Mouse (Mus musculus) C2C12 (cell line): ENCODE results near the gene Acot8. TPM values are rescaled to one million over a fixed set of nuclear protein-coding genes. Genes with fewer than 3 reads are reported as not detected.

Source experiments
- H3K27me3 ChIP-seq: one replicate; pipeline ENCODE4 v1.6.1; 2011; ENCODE audit not compliant: control insufficient read depth, insufficient read depth, insufficient read length
- H3K36me3 ChIP-seq: one replicate; pipeline ENCODE4 v1.6.1; 2011; ENCODE audit not compliant: control insufficient read depth, insufficient read depth
- H3K4me3 ChIP-seq: one replicate; pipeline ENCODE4 v1.5.1; 2011; ENCODE audit warnings: mild to moderate bottlenecking, control low read depth; ENCODE audit not compliant: poor library complexity, insufficient read depth, severe bottlenecking
- H3K79me2 ChIP-seq: one replicate; pipeline ENCODE4 v1.6.1; 2011; ENCODE audit not compliant: control insufficient read depth, insufficient read depth
- H3K79me3 ChIP-seq: one replicate; pipeline ENCODE4 v1.6.1; 2011; ENCODE audit warnings: low read depth, control low read depth
- H3ac ChIP-seq: one replicate; pipeline ENCODE3; 2011; ENCODE audit warnings: low read depth; ENCODE audit not compliant: control insufficient read depth, insufficient read length
- CEBPB ChIP-seq: IDR thresholded peaks from one replicate; pipeline ENCODE4 v1.6.1; 2011; ENCODE audit warnings: low read depth, mild to moderate bottlenecking, control low read depth, moderate library complexity
- CTCF ChIP-seq: IDR thresholded peaks from one replicate; pipeline ENCODE4 v1.5.1; 2011; ENCODE audit not compliant: control insufficient read depth, insufficient read depth, insufficient read length
- FOSL1 ChIP-seq: IDR thresholded peaks from one replicate; pipeline ENCODE4 v1.8.0; 2011; ENCODE audit warnings: mild to moderate bottlenecking, low read length; ENCODE audit not compliant: poor library complexity, insufficient read depth, severe bottlenecking
- MAX ChIP-seq: IDR thresholded peaks from one replicate; pipeline ENCODE4 v1.6.1; 2011; ENCODE audit warnings: mild to moderate bottlenecking, control low read depth
- MYOD1 ChIP-seq: IDR thresholded peaks from one replicate; pipeline ENCODE4 v1.6.1; 2011; ENCODE audit warnings: low read depth; ENCODE audit not compliant: control insufficient read depth, insufficient read length
- MYOG ChIP-seq: IDR thresholded peaks from one replicate; pipeline ENCODE4 v1.6.1; 2011; ENCODE audit not compliant: control insufficient read depth, insufficient read length; ENCODE audit errors: extremely low read depth
- USF1 ChIP-seq: IDR thresholded peaks from one replicate; pipeline ENCODE4 v1.6.1; 2011; ENCODE audit warnings: low read depth, mild to moderate bottlenecking, control low read depth, moderate library complexity
- polyA plus RNA-seq: library from polyadenylated mRNA; unstranded; fragments of >200 nt; fragmentation: generic; extraction: Trizol; gene quantifications from one replicate; pipeline ENCODE4 v1.2.1, GENCODE M21; 2012; ENCODE audit warnings: missing spikeins

Gene Acot8
- polyA plus RNA-seq, 1 experiment, result 20.5 TPM

DNA sequence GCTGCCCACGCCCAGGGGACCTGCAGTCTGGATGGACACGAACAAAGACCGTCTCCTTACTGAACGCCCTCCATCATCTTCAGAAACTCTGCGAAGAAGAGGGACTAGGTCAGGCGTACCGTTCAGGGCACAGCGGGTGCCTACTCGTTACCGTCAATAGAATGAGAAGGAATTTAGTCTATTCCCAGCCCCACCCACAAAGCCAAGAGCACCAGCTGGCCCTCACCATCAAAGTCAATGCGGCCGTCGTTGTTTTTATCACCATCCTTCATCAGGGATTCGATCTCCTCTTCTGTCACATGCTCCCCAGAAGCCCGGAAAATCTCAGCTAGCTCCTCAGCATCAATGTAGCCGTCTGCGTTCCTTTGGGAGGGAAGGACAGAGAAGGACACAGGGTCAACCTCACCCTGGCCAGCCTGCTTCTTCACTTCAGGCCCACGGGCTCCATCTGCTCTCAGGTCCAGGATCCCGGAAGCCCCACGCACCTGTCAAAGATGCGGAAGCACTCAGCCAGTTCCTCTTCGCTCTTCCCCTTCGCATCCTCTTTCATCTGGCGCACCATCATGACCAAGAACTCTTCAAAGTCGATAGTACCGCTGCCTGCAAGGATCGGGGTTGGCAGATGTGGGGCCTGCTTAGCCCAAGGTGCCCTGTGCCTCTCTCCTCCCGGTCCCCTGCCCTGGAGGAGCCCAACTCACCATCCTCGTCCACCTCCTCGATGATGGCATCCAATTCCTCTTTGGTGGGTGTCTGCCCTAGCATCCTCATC lies 27.3 kb downstream of the Acot8 start:
- no peaks in the 10 kb centered on the region for H3K79me3 ChIP-seq
- H3K36me3 ChIP-seq, result peaks cover 10% of the 10 kb centered on the region
- H3ac ChIP-seq, result no peak overlapping the region
- peaks cover 4% of the 10 kb centered on the region for H3K79me2 ChIP-seq
- H3K27me3 ChIP-seq, result no peaks in the 10 kb centered on the region
- TF ChIP-seq USF1, result no peak
- no peak for TF ChIP-seq FOSL1
- TF ChIP-seq CEBPB, result no peak
- no peak for TF ChIP-seq MAX
- no peak for TF ChIP-seq CTCF
- no peak for TF ChIP-seq MYOG
- TF ChIP-seq MYOD1, result no peak
- no peak overlapping the region for H3K4me3 ChIP-seq

DNA sequence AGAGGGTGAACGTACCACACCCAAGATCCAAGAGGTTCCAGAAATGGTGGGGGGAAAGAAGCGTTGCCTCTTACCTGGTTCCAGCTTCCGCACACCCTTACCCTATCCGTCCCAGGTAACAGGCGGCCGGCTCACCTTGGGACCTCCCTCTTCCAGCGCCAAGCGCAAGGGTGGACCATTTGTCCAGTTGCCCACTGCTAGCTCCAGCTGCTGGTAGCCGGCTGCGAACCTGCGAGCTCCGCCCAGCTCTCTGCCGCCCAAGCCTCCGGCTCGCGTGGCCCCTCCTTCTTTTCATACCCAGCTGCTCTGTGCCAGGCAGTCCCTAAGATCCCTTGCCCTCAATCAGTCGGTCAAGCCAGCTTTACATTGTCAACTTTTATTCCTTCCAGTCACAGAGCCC lies 27.9 kb downstream of the Acot8 start:
- Histone ChIP-seq H3K27me3 (no peaks in the 10 kb centered on the region), H3K4me3 (no peak overlapping the region), H3K79me2 (peaks cover 10% of the 10 kb centered on the region), H3ac (no peak overlapping the region), H3K36me3 (peaks cover 16% of the 10 kb centered on the region), H3K79me3 (peaks cover under 1% of the 10 kb centered on the region)
- TF ChIP-seq CTCF, result no peak
- no peak for TF ChIP-seq FOSL1
- TF ChIP-seq CEBPB, result no peak
- TF ChIP-seq USF1, result no peak
- no peak for TF ChIP-seq MYOD1
- no peak for TF ChIP-seq MYOG
- TF ChIP-seq MAX, result no peak

DNA sequence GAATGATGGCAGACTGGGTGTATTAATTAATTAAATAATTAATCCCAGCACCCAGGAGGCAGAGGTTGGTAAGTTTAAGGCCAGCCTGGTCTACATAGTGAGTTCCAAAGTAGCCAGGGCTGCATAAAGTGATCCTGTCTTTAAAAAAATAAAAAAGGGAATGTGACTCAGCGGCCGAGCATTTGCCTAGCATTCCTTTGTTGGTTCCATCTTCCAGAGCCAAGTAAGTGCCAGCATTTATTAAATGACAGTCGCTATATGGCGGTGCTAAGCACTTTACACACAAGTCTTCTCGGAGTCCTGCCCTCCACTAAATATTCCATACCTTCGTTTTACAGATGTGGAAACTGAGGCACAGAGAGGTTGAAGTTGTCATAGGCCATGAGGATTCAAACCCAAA lies 28.6 kb downstream of the Acot8 start:
- Histone ChIP-seq H3ac (no peak overlapping the region), H3K79me3 (peaks cover 7% of the 10 kb centered on the region), H3K4me3 (no peak overlapping the region), H3K27me3 (no peaks in the 10 kb centered on the region), H3K36me3 (peaks cover 23% of the 10 kb centered on the region), H3K79me2 (peaks cover 17% of the 10 kb centered on the region)
- TF ChIP-seq USF1, result no peak
- no peak for TF ChIP-seq MAX
- TF ChIP-seq CEBPB, result no peak
- no peak for TF ChIP-seq MYOG
- TF ChIP-seq FOSL1, result no peak
- TF ChIP-seq CTCF, result no peak
- no peak for TF ChIP-seq MYOD1

DNA sequence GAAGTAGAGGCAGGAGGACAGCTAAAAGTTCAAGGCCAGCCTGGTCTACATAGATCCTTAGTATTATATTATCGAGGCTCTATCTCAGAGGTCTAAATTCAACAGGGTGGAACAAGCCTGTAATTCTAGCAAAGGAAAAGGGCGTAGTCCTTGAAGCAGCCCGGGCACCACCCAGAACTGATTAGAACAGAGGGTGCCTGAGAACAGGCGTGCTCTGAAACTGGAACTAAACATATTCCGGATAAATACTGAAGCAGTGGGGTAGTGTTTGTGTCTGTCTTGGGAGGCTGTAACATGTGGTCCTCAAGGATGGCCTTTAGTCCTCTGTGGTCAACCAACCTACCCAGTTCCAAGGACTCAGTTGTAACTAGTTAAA lies 30.7 kb downstream of the Acot8 start:
- Histone ChIP-seq H3K79me2 (peaks cover 31% of the 10 kb centered on the region), H3K36me3 (peaks cover 32% of the 10 kb centered on the region), H3K4me3 (no peak overlapping the region), H3K27me3 (no peaks in the 10 kb centered on the region), H3K79me3 (peaks cover 20% of the 10 kb centered on the region), H3ac (no peak overlapping the region)
- TF ChIP-seq MYOG (no peak), FOSL1 (no peak), USF1 (no peak), MAX (no peak), CTCF (no peak), MYOD1 (no peak), CEBPB (no peak)

DNA sequence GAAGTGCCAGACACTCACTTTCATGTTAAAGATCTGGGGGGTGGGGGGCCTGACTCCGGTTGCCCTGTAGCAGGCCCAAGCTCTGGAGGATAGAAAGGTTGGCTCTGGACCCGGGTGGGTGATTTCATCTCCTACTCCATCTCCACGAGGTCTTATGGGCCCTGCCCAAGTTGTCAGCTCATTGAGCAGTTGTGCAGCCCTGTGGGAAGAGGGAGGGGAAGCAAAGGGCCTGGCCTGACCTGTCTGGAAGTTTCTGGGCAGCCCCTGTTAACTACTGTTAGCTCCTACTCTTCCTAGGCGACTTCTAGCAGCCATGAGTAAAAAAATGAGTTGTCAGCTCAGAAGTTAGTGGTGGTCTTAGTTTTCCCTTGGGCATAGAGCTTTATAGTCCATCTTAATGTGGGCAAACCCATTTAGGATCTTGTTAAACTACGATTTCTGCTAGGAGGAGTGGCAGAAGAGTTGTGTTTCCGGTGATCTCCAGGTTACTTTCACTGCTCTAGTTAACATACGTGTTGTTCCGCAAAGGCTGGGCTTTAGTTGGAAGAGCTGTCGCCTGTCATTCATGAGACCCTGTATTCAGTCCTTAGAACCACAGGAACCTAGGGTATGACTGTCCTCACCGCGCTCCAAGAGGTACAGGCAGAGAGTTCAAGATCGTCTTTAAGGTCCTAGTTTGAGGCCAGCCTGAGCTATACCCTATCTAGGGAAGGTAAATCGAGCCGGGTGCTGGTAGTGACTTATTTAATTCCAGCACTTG lies 31.3 kb downstream of the Acot8 start:
- Histone ChIP-seq H3K79me3 (peaks cover 20% of the 10 kb centered on the region), H3K27me3 (no peaks in the 10 kb centered on the region), H3K79me2 (peaks cover 31% of the 10 kb centered on the region), H3K36me3 (peaks cover 34% of the 10 kb centered on the region), H3ac (no peak overlapping the region), H3K4me3 (no peak overlapping the region)
- TF ChIP-seq CTCF (no peak), USF1 (no peak), MYOD1 (no peak)
